Mouse (Mus musculus) cerebellum, adult 11 months (tissue): ENCODE results near the gene Kmo.
A peak's percentile ranks its signal among the peaks of the same experiment; 100 is the strongest.

Source experiments
- DNase-seq: peaks from one replicate; pipeline ENCODE4 v3.0.0; 2022

The Kmo gene

DNA sequence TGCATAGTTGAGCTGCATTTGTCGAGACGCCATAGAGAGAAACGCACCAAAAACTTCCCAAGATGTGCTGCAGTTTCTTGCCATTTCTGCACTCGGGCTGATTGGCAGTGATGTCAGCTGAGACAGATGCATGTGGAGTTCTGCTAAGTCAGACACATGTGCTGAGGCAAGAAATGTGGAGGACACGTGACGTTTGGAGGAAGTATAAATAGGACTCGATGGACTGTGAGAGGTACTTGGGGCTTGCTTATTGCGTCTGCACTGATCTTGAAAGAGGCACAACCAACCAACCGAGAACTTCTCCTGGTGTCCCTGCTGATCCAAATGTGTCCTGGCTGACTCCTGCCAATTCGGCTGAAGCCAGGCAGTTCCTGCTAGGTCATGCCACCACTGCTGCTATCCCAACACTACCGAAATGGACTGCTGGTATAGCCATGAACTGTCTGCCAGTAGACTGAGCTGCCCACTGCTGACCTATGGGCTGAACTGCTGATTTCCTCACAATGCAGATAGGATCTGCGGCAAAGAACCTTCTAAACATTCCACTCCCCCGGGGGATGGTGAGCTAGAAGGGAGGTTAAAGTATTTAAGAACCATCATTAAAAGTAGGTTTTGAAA is at the start of gene Kmo:
Kmo (plus strand) TSS at position 568 of the 618 bp plus-strand sequence.
- no peak for DNase-seq

DNA sequence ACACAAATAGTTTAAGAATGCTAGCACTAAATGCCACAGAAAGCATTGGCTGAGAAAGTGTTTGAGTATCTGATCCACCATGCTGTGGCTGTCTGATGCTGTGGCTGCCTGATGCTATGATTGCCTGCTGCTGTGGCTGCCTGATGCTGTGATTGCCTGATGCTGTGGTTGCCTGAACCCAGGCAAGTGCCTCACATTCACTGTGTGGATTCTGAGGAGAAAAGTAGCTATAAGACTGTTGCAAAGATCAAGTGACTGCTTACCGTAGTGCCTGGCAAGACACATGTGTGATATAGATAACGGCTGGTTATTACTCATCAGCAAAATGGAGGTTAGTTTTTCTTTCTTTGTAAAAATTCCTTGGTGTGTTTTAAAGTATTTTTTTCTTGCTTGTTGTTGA is 46.1 kb upstream of the Kmo start:
- no peak for DNase-seq

DNA sequence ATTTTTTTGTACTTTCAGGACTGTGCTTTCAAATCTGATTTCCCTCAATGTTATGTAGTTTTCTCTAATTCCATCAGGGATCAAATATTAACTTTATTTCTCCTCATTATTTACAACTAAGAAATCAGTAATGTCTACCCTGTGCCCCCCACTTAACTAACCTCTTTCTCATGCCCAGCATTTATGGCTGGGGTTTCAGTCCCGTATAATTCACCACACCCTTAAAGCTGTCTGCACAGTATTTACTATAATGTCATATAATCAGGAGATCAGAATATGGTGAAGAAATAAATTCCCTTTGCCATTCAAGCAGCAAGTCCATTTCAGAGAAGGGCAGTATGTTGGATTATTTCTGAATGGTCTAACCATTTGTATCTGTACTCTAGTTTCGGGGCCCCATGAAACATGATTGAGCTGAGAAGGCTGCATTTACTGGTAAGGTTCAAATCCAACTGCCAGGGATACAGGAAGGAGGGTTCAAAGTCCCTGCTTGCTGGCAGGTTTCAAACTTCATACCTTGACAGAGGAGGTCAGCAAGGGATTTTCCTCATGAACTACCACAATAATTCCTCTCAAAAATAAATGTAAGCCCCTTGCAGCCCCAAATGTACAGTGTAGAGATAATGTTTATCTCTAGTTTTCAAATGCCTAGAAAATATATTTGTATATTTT is 41.6 kb upstream of the Kmo start:
- DNase-seq = no peak

DNA sequence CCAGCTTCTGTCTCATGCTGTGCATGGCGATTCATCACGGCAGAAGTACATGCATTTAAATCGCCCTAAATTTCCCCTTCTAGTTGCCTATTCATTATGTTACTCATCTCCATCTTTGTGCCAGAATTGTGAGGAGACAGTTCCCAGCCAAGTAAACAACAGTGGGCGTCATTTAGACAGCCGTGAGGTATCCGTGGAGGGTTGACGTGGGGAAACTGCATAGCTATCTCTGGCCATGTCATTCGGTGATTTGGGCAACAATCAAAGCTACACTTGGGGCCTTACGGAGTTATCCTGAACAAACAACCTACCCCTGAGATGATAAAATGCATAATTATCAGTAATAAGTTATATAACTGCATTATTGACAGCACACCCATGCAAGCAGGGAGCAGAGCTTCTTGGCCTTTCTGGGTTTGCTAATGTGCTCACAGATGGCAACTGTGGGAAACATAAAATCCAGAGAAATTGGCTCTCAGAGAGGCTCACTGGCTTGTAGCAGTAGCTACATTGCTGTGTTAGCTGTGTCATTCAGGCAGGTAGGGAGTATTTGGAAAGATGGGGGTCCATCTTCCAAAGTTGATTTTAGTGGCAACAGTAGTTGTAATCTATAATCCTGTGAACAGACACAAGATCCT is 40.5 kb upstream of the Kmo start:
- peak; percentile 22 for DNase-seq

DNA sequence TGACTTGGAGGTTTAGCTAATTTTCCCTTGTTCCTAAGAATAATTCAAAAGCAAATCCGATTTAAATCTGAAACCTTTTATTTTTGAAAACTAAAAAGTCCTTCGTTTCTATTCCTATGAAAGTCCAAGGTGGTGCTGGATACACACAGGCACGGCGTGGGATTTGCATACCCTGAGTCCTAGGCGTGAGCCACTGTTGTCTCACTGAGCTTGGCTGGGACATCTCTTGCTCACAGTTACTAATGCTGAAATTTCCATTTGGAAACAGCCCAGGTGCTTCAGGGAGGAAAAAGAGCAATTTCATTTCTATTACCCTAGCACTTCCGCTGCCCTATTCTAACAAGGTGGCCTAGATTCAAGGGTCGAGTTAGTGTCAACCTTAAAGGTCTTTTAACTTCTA is 39.8 kb upstream of the Kmo start:
- DNase-seq = peak; percentile 13

DNA sequence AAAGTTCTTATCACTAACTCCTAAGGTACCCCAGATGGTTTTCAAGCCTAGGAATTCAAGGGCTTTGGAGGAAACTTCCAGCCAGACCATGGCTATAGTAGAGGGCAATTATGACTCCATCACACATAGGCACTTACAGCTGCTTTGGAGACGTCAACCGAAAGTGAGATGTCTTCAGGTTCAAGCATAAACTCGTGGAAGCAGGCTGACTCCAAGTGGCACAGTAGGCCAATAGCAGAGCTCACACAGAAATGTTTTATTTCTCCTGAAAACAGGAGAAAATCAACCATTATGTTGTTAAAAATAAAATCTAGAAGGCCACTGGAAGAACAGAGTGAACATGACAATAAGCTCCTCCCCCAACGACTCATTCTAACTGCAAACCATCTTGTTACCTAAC is 37.4 kb upstream of the Kmo start:
- no peak for DNase-seq

DNA sequence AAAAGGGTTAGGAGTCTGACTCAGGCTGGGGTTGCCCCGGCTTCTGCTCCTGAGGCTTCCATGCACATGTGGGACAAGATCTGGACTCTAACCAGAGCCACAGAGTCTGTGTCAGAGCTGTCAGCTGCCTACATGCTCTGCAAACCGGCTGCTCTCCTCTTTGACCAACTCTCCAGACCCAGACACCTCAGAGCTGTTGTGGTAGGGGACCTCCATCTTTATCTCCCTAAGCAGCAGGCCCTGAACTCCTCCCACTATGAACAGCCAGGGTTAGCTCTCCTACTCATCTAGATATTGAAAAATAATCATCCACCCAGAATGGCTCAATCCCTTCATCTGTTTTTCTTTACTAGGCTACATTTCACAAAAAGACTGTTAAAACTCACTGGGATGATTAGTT is 34.9 kb upstream of the Kmo start:
- no peak for DNase-seq

DNA sequence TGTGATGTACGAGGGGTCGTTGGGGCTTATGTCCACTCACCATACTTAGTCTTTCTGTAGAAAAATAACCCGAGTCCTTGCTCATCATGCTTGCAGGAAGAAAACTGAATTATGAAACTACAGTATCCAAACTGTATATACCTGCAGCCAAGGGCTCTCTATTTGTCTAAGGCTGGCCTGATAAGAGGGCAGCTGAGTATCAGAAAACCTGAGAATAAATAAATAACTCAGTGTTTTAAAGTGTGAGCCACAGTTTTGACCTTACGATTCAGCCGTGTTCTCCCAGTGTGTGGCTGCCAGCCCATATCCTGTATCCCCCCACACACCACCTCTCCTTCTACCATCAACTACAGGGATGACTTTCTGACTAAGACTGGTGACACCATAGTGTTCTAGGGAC is 33.5 kb upstream of the Kmo start:
- DNase-seq = no peak

DNA sequence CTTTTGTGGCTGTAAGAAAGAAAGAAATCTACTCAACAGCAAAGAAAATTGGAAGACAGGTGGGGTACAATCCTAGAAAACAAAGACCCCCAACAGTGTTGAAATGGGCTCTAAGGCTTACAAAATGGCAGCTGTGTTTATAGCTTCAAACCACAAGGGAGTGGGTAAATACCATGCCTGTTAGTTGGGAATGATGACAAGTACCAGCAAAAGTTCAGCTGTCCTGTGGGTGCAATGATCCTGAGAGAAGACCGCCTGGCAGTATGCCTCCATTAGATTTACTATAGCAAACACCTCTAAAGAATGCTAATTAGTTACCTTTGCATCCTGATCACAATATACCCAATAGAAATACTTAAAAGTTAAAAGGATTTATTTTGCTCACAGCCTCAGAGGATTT is 27.3 kb upstream of the Kmo start:
- DNase-seq = no peak

DNA sequence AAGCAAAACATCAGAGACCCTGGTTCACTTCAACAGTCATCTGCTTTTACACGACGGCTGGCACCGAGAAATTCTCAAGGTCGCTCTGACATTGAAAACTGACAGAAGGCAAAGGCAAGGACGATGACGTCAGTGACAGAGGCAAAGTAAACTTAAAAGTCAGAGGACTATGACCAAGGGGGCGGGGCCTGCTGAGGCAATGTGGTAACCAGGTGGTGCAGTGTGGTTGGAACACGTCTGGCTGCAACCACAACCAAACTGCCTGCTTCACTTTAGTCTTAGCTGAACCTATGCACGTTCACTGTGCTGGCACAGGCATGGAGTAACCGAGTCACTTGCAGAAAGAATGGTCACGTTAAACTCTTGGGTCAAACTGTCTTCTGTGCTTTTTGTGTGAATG is 17.9 kb upstream of the Kmo start:
- DNase-seq = no peak

DNA sequence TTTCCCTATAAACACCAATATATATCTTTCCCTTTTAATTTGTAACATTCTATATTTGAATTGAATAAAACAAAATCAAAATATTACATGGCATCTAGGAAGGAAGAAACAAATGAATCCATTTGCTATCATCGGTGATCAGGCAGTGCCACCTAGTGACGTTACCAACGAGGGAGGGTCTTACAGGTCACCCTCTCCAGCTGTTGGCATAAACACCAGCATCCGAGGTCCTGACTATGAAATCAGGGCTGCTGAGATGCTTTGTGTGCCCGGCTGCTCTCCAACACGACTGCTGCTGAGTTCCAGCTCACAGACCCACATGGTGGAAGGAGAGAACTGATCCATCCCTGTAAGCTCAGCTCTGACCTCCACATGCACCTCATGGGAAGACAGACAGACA is 16.8 kb upstream of the Kmo start:
- no peak for DNase-seq

DNA sequence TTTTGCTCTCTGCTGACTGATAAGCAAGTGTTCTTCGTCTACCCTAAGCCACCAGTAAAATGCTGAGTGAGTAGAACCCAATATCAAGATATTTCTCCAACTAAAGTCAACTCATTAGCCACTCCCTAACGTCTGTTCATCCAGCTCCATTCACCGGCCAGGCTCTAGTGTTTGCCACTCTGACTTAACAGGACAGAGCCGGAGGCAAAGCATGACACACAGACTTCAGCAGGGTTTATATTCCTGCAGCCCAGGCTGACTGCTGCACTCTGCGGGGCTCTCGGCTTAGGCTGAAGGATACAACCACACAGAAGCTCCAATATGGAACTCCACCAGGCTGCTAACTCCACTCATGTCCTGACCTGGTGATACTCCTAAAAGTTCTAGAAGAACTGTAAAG is 12.9 kb upstream of the Kmo start:
- DNase-seq = no peak

DNA sequence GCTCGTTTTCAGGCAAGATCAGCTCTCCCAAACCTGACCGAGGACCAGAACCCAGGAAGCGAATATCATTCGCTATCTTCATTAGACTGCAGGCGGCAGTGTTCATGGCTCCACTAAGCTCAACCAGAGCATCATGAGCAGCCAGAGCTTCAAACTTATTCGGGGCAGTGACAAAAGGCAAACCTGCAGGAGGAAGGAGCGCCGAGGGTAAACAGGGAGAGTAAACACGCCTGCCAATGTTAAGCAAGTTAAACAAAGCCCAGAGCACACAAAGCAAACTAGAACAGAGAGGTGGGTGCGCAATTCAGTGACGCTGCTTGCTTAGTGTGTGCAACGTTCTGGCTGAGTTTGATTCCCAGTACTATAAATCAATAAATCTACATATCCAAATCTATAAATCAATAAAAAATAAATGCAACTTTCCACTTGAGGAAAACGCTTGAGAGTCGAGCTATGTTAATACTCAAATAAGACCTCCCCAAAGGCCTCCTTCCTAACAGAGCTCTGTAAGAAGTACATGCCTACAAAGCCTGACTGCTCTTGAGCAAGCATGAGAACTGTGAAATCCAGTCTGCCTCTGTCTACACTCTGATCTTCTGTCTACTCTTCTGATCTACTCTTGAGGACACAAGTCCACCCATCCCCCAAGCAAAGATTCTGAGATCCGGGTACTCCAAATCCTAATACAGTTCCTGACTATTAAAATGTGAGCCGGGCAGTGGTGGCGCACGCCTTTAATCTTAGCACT is 12.2 kb upstream of the Kmo start:
- no peak for DNase-seq

DNA sequence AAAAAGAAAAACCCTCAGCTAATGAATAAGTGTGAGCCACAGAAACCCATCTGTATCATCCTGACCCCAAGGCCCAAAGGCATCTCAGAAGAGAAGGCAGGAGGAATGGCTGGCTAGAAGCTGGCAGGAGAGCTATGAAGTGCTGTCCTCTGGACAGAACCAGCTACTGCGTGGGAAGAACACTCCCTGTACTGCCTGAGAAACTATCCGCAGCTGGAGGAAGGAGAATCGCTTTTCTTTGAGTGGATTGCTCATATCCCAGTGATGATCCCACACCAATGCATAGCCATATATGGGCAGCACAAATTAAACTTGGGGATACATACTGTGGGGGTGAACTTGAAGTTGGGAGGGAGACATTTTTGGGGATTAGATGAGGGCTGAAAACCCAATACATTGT is 11.5 kb upstream of the Kmo start:
- DNase-seq = no peak

DNA sequence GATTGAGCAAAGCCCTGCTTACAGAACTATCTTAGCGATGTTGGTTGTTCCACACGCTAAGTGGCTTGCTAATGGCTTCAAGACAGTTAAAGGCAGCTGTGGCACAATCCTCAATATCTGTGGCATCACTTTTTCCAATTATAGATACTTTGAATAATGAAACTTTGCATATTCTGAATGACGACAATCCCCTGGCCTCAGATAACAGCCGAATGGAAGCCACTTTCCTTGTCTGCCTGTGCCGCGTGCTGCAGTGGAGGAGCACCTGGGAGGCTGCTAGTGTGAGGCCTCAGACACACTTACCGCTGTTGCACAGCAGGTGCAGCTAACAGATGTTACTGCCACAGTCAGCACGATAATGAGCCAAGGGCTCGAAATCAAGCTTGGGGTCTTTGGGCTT is 5.2 kb upstream of the Kmo start:
- DNase-seq = no peak

DNA sequence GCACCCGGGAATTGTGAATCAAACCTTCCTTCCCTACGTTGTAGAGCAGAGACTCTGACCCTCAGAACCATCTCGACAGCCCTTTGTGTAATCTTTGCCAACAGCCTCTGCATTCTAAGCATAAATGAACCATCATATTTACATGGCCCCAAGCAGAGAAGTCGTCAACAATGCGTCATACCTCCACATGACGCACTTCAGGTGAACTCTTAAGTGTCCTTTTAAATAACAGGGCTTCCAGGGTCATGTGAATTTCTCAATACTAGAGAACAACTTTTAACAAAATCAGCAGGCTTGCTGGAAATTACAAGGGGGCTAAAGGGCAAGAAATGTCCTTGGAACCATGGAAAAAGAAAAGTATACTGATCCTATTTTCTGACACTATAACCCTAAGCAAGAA is 3.5 kb downstream of the Kmo start:
- DNase-seq = no peak

DNA sequence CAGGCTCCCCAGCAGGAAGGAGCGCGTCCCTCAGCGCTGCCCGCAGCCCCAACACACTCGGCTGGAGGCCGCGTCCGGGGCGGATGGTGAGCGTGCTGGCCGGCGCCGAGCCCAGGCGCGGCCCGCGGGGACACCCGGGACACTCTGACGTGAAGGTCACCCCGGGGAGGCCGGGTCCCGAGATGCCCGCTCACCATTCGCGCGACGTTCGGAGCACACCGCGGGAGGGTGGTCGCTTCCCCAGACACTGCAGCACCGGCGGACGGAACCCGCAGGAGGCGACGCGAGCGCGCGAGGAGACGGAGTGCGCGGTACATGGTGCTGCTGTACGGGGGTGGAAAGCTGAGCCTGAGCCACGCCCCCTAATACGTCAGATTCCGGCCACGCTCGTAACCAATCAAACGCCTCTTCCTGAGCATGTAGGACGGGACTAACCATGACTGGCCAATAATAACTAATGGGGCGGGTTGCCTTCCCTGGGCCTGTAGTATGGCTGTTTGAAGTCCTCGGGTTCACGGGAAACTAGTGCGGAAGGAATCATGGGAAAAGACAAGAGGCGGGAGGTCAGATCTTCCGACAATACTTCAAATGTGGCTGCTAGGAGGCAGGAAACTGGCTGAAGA is 5.2 kb downstream of the Kmo start, which contains the start of gene Fh1:
Fh1 (minus strand) TSS at position 379 of the 623 bp plus-strand sequence.
- DNase-seq = peak; percentile 94

DNA sequence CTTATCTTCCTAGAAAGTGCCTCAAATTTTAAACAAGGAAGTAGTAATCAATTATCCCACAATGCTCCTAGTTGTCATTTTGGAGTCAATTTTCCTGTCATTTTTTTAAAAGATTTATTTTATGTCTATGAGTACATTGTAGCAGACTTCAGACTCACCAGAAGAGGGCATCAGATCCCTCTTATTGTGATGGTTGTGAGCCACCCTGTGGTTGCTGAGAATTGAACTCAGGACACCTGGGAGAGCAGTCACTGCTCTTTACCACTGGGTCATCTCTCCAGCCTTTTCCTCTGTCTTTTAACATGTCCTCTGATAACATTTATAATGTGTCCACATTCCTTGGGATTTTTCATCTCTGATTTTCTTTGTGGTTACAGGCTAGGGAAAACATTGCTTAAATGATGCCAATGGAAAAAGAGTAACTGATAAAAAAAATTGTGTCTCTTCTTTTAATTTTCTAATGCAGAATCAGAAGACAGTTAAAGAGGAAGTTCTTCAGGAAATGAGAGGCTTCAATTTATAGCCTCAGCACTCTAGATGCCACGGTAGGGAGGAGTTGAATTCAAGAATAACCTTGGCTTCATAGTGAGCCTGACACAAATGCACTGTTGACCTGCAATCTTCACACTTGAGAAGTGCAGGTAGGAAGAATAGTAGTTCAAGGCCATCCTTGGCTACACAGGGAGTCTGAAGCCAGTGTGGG is 6.0 kb downstream of the Kmo start:
- DNase-seq = no peak

DNA sequence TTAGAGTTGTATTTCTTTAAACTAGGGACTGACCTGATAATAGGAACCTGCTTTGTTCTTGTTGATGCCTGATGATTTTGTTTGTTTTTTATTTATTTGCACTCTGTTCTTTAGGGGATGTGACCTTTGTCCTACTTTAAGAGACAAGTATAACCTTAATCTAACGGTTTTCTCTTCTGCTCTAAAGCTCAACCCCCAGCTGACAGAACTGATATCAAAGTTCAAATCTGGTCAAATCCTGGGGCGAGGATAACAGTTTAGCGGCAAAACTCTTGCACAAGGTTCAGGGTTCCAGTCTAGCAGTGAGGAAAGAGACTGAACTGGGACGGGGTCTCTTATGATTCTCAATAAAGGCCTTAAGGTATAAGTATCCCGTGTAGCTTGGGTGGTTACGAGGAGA is 9.1 kb downstream of the Kmo start:
- DNase-seq = no peak

DNA sequence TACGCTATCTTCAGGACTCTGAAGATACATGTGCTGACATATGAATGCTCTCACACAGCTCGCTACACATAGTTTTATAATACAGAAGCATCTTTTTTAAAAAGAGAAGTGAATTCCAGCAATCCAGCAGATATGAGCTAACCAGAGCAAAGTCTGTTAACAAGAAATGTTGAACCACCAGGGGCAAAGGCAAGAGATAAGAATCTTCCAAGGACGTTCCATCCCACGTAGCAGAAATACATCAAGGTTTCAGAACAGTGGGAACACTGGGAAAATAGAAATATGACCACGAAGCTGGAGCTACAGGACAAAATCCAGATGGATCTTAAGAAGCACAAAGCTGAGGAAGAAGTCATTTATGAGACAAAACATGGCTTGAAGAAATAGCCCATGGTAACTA is 10.2 kb downstream of the Kmo start:
- DNase-seq = no peak

DNA sequence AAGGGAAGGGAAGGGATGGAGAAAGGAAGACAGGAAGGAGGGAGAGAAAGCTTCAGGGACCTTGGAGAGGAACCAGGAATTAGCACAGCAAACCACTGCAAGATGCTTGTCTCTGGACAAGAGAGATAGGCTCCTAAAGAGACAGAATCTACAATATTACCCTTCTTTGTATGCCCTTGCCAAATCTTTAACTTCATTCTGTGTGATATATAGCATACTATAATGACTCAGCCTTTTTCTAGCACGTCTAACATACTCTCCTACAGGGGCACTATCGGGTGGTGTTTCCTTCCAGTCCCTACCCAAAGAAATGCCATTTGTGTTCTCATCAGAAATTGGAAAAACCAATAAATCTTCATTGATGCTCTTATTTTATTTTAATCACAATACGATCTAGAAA is 10.9 kb downstream of the Kmo start:
- no peak for DNase-seq

DNA sequence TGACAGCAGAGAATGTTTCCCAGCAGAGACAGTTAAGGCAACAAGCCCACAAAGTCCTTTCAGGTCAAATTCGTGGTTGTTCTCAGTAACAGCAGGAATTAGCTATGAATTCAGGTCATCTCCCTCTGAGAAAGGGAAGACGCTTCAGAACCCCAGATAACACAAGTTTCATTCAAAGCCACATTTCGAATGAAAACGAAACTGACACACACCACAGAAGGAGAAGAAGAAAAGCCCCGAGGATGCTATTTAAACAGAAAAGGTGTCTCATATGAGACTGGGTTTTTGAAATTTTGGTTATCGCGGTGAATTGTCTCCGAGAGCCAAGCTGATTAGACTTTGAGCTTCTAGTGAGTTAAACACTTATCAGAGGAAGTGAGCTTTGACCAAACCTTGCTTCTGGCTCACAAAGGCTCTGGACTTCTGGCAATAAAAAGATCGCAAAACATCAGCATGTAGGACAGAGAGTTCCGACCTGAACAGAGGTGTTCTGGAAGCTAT is 11.6 kb downstream of the Kmo start:
- no peak for DNase-seq

DNA sequence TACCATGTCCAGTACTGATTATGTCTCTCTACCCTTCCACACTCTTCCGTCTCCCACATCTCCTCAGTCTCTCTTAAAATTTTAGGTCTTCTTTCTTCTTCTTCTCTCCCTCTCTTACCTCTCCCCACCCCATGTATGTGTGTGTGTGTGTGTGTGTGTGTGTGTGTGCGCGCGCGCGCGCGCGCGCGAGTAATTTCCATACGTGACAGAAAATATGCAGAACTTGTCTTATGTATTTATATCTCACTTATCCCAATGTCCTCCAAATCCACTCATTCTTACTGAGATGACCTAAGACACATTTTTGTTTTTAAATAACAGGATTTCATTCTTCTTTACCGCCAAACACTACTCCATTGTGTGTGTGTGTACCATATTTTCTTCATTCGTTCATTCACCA is 12.3 kb downstream of the Kmo start:
- no peak for DNase-seq
